Mouse (Mus musculus): Measurements from ENCODE around the gene Cox10.

DNA sequence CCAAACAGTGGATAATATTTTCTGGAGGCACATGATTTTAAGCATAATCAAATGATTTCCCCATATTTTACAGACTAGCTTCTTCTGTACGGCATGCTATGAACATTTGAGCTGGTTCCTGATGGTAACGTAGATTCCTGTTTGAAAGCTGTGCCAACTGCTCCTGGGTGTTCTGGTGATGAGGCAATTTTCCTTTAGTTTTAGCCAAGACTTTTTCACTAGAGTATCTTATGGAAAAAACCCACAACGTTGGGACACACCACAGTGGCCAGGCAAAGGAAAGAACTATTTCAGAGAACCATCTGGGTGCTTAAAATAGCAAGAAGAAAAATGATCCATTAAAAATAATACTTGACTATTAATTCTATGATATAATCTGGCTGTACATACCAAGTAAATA, 35.2 kb downstream of the Cox10 start:
- TF ChIP-seq CTCF (IDR thresholded peaks at IDR 0.05; ENCODE audit: control insufficient read depth, insufficient read depth, insufficient read length) (no peak), MAX (IDR thresholded peaks at IDR 0.05) (no peak)
